Mouse (Mus musculus): ENCODE measurements around the gene Acod1. TPM values are rescaled to one million over a fixed set of nuclear protein-coding genes. Genes with fewer than 3 reads are reported as not detected.
A peak's percentile ranks its signal among the peaks of the same experiment; 100 is the strongest.

Acod1 gene
- polyA plus RNA-seq, 1 experiment from 2014 or later: not detected

- Histone ChIP-seq H3K27me3 (replicated peaks; ENCODE audit: control insufficient read depth, insufficient read depth, low read length) (no peaks in the 10 kb centered on the region), H3K4me2 (replicated peaks; ENCODE audit: low read depth) (no peak overlapping the region; the same call in 1 of the 2 replicates), H3K27ac (ENCODE audit: low read depth, low read length) (no peak overlapping the region), H3K36me3 (ENCODE audit: control insufficient read depth, insufficient read depth) (peaks cover 45% of the 10 kb centered on the region), H3K9ac (ENCODE audit: low read depth, low read length) (no peak overlapping the region), H3K4me1 (replicated peaks; ENCODE audit: control insufficient read depth, insufficient read depth, low read length) (no peaks in the 10 kb centered on the region), H3K9me3 (ENCODE audit: control insufficient read depth) (no peaks in the 10 kb centered on the region), H3K4me3 (ENCODE audit: low read depth, low read length) (no peak overlapping the region)
- 80% methylated on average over 16 of the region's 16 CpGs for WGBS
- TF ChIP-seq CTCF (IDR thresholded peaks at IDR 0.05; ENCODE audit: low read depth): no peak
- ATAC-seq: 0 out of 2 replicates have a peak, but pooled peaks have one; percentile 44
Observed at GRCm38 (mm10) chr14:103078006-103078912, 31.5 kb downstream of the Acod1 start.

GRCm38 (mm10) chr14:103079209-103079977, 32.6 kb downstream of the Acod1 start:
- peaks cover 36% of the 10 kb centered on the region for H3K36me3 ChIP-seq (ENCODE audit: control insufficient read depth, insufficient read depth)
- no peak overlapping the region for H3K4me3 ChIP-seq (ENCODE audit: low read depth, low read length)
- no peaks in the 10 kb centered on the region for H3K4me1 ChIP-seq (replicated peaks; ENCODE audit: control insufficient read depth, insufficient read depth, low read length)
- no peaks in the 10 kb centered on the region for H3K9me3 ChIP-seq (ENCODE audit: control insufficient read depth)
- H3K9ac ChIP-seq (ENCODE audit: low read depth, low read length): no peak overlapping the region
- H3K27me3 ChIP-seq (replicated peaks; ENCODE audit: control insufficient read depth, insufficient read depth, low read length): no peaks in the 10 kb centered on the region
- 72% methylated on average over 9 of the region's 9 CpGs for WGBS
- no peak overlapping the region for H3K4me2 ChIP-seq (replicated peaks; ENCODE audit: low read depth)
- H3K27ac ChIP-seq (ENCODE audit: low read depth, low read length): no peak overlapping the region
- no peak for TF ChIP-seq CTCF (IDR thresholded peaks at IDR 0.05; ENCODE audit: low read depth)
- ATAC-seq: peak; percentile 39

DNA sequence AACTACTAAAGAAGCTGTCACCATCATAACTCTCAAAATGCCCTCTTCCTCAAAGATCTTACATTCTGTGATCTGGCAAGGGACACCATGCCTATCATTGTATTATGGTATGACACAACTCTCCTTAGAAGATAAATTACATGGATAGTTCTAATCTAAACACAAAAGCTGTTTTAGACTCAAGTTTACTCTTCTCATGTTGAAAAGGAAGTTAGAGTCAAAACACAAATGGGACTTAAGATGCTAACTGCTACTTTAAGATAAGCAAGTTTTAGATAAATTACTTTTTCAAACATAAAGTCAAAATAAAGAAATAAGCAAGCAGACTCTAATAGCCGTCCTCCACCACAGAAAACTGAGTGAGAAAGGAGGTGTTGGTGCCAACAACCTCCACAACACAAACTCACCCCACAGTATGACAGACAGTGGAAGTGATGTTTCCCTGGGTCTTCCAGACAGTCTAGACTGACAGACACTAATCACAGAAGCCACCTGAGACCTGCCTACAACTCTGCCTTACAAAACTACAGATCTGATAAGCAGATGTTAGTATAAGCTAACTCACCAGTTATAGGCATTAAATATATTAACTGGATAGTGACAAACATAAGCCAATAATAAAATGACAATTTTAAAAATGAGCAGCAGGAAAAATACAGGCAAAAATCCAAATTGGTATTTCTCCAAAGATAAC, 39.2 kb downstream of the Acod1 start:
- ATAC-seq: no peak
- WGBS: 55% methylated on average over 1 of the region's 1 CpGs
- no peak for TF ChIP-seq CTCF (IDR thresholded peaks at IDR 0.05; ENCODE audit: low read depth)

GRCm38 (mm10) chr14:103086671-103087324, 40.0 kb downstream of the Acod1 start:
- H3K9me3 ChIP-seq (ENCODE audit: control insufficient read depth): no peaks in the 10 kb centered on the region
- ATAC-seq: no peak
- no peak overlapping the region for H3K4me3 ChIP-seq (ENCODE audit: low read depth, low read length)
- peaks cover 40% of the 10 kb centered on the region for H3K36me3 ChIP-seq (ENCODE audit: control insufficient read depth, insufficient read depth)
- no peaks in the 10 kb centered on the region for H3K27me3 ChIP-seq (replicated peaks; ENCODE audit: control insufficient read depth, insufficient read depth, low read length)
- H3K27ac ChIP-seq (ENCODE audit: low read depth, low read length): no peak overlapping the region
- H3K9ac ChIP-seq (ENCODE audit: low read depth, low read length): no peak overlapping the region
- no peak for TF ChIP-seq CTCF (IDR thresholded peaks at IDR 0.05; ENCODE audit: low read depth)
- no peak overlapping the region for H3K4me2 ChIP-seq (replicated peaks; ENCODE audit: low read depth)
- WGBS: 83% methylated on average over 4 of the region's 4 CpGs
- H3K4me1 ChIP-seq (replicated peaks; ENCODE audit: control insufficient read depth, insufficient read depth, low read length): no peaks in the 10 kb centered on the region

More for the DNA sequence above, 39.2 kb downstream of the Acod1 start:
- Histone ChIP-seq H3K9me3 (ENCODE audit: control insufficient read depth) (no peaks in the 10 kb centered on the region), H3K27me3 (replicated peaks; ENCODE audit: control insufficient read depth, insufficient read depth, low read length) (no peaks in the 10 kb centered on the region), H3K4me2 (replicated peaks; ENCODE audit: low read depth) (no peak overlapping the region), H3K4me3 (ENCODE audit: low read depth, low read length) (no peak overlapping the region), H3K36me3 (ENCODE audit: control insufficient read depth, insufficient read depth) (peaks cover 36% of the 10 kb centered on the region), H3K9ac (ENCODE audit: low read depth, low read length) (no peak overlapping the region), H3K27ac (ENCODE audit: low read depth, low read length) (no peak overlapping the region), H3K4me1 (replicated peaks; ENCODE audit: control insufficient read depth, insufficient read depth, low read length) (no peaks in the 10 kb centered on the region)

DNA sequence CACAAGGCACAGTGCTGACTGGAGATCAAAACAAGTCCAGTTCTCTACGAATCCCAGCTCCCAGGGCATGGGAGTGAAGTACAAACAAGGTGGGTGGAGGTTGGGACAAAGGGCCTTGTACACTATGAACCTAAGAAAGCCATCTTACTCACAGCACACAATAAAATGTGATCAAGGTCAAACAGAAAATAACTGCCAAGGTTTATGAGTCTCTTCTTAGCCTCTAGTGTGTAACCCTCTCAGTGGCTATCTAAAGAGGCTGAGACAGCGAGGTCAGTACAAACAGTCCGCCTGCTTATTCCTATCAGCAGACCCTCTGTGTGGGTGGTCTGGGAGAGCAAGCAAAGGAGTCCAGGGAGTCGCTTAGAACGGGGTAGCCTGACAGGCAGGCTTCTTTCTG, 41.1 kb downstream of the Acod1 start:
- no peak overlapping the region for H3K9ac ChIP-seq (ENCODE audit: low read depth, low read length)
- ATAC-seq: peak; percentile 72
- H3K4me3 ChIP-seq (ENCODE audit: low read depth, low read length): no peak overlapping the region
- H3K27me3 ChIP-seq (replicated peaks; ENCODE audit: control insufficient read depth, insufficient read depth, low read length): no peaks in the 10 kb centered on the region
- peaks cover 37% of the 10 kb centered on the region for H3K36me3 ChIP-seq (ENCODE audit: control insufficient read depth, insufficient read depth)
- no peaks in the 10 kb centered on the region for H3K4me1 ChIP-seq (replicated peaks; ENCODE audit: control insufficient read depth, insufficient read depth, low read length)
- TF ChIP-seq CTCF (IDR thresholded peaks at IDR 0.05; ENCODE audit: low read depth): no peak
- WGBS: 53% methylated on average over 5 of the region's 5 CpGs
- no peaks in the 10 kb centered on the region for H3K9me3 ChIP-seq (ENCODE audit: control insufficient read depth)
- H3K4me2 ChIP-seq (replicated peaks; ENCODE audit: low read depth): no peak overlapping the region
- no peak overlapping the region for H3K27ac ChIP-seq (ENCODE audit: low read depth, low read length)
